Mouse (Mus musculus) c-Kit-positive CD71-positive TER-119-negative erythroid progenitor cells, embryonic 14.5 days (primary cell): ENCODE results near the gene Olfr640.

Experiments used
- DNase-seq: peaks from one replicate; pipeline ENCODE4 v3.0.0-alpha.2; 2013; ENCODE audit warnings: low read depth

The Olfr640 gene

DNA sequence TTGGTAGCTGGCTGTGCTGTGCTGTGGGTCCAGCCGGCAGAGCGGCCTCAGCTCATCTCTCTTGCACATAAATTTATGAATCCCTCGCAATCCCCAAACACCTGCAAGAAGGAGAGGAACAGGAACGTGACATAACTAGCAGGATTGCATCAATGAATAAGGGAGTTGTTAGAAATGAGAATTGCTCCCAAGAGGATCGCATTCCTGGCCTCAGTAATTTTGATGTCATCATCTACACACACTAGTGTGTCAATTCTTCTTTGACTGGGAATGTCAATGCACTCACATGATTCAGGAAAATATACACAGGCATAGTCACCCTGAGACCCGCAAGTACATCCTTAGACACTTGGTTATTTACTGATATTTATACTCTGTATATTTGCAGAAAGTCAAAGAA is at the start of gene Olfr640:
Olfr640 (minus strand) TSS at position 101 of the 400 bp plus-strand sequence.
- DNase-seq, result no peak

- DNase-seq, result no peak
Measured at GRCm38 (mm10) chr7:104071769-104072168, 46.4 kb upstream of the Olfr640 start, which contains the start of gene Olfr644. TSS of gene Olfr644 (minus strand) at chr7:104071869.

DNA sequence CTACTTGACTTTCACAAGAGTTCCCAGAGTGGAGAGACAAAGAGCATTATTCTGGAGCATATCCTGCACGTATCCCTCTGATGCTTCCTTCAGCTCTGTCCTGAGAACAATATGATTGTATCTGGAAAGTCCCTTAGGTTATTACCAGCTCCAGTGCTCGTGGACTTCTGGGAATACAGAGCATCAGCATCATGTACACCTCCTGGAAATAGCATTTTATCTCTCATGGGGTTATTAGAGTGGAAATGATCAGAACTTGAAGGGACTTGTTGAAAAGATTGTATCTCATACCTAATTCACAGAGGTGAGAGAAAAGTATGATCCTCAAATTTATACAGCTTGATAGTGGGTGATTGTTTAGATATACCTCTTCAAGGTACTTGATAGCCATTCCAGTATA is 36.0 kb upstream of the Olfr640 start, which contains the start of gene 4930516K23Rik:
4930516K23Rik (minus strand) TSS at position 101 of the 400 bp plus-strand sequence.
- no peak for DNase-seq

GRCm38 (mm10) chr7:104059215-104059614 is 33.8 kb upstream of the Olfr640 start:
- DNase-seq, result no peak

DNA sequence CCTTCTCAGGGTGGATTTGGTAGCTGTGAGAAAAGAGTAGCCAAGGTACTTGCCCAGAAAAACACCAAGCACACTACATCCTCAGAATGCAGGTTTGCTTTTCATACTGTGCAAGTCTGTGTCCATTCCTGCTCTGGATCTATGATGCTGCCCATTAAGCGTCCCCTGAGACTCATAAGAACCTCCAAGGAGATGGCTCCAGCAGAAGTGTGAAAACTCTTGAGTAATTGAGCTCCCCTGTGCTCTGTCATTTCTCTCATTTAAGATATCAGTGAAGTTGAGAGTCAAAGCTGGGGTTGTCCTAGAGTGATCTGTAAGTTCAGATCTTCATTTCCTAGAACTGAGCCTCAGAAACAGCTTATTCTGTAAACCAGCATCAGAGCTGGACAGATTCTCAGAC is 27.2 kb upstream of the Olfr640 start, which contains the start of gene Olfr642:
Olfr642 (minus strand) TSS at position 101 of the 400 bp plus-strand sequence.
- DNase-seq, result no peak

GRCm38 (mm10) chr7:104050745-104051144 is 25.4 kb upstream of the Olfr640 start:
- DNase-seq, result no peak

- DNase-seq, result no peak
Measured at GRCm38 (mm10) chr7:104035145-104035544, 9.8 kb upstream of the Olfr640 start, which contains the start of gene Olfr641. TSS of gene Olfr641 (plus strand) at chr7:104035445.

DNA sequence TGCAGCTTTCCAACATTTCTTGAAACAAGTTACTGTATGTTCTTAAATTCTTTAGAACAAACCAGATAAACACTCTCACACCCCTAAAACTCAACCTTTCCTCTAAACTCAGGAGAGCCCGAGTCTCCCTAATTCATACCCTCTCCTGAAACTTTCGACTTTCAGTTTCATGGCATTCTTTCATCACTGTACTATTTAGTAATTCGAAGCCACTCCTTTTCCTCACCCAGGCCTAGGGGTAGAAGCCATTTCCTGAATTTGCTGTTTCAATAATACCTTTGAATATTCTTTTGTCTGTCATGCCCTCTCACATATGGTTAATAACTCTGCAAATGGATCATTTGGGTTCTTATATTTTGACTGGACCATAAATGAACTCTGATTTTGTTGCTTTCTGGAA is 1.6 kb upstream of the Olfr640 start:
- no peak for DNase-seq

- no peak for DNase-seq
Measured at GRCm38 (mm10) chr7:104021651-104022050, 3.7 kb downstream of the Olfr640 start.

- no peak for DNase-seq
Measured at GRCm38 (mm10) chr7:104018953-104019352, 6.4 kb downstream of the Olfr640 start.

GRCm38 (mm10) chr7:104017203-104017602 is 8.2 kb downstream of the Olfr640 start, which contains the start of gene Olfr639:
TSS of gene Olfr639 (minus strand) at chr7:104017303.
- DNase-seq, result no peak

GRCm38 (mm10) chr7:103999124-103999523 is 26.2 kb downstream of the Olfr640 start:
- DNase-seq, result no peak

GRCm38 (mm10) chr7:103998446-103998845 is 26.9 kb downstream of the Olfr640 start, which contains the start of gene Olfr638:
TSS of gene Olfr638 (plus strand) at chr7:103998746.
- DNase-seq, result no peak

GRCm38 (mm10) chr7:103971782-103972181 is 53.6 kb downstream of the Olfr640 start:
- DNase-seq, result no peak

GRCm38 (mm10) chr7:103970852-103971251 is 54.5 kb downstream of the Olfr640 start, which contains the start of gene Olfr635:
TSS of gene Olfr635 (plus strand) at chr7:103971152.
- no peak for DNase-seq
